9 mouse cellular contexts compared by ENCODE assay signal in genomic region chr7:46226253-46226652, GRCm38 (mm10). TPM values are rescaled to one million over a fixed set of nuclear protein-coding genes. Genes with fewer than 3 reads are reported as not detected.
DNase-seq lines count a peak whose midpoint lies in the region; TF ChIP-seq lines count a peak whose summit lies in the region.
"Had no signal": no experiment of that assay in that cellular context is flagged by ENCODE, and none has a peak within 500 bp of the region (broad histone marks: within the 10 kb centered on the region; RNA-seq: fewer than 3 reads in every experiment).

No protein-coding gene starts in this region.

- 16% methylated on average over 7 of the region's 7 CpGs for WGBS in bone marrow, adult 2 months

- no peak overlapping the region for H3K4me3 ChIP-seq in bone marrow, adult 2 months (replicated peaks; ENCODE audit: control insufficient read depth, low read depth, low read length)
- H3K4me3 ChIP-seq in embryonic fibroblast, embryonic 13.5 days (ENCODE audit: insufficient read depth, low read length): no peak overlapping the region

- H3K27ac ChIP-seq in bone marrow, adult 2 months (ENCODE audit: control insufficient read depth, insufficient read depth, low read depth, low read length, poor library complexity): no peak overlapping the region
- H3K27ac ChIP-seq in embryonic fibroblast, embryonic 13.5 days (ENCODE audit: insufficient read depth, low read length): no peak overlapping the region

- TF ChIP-seq CTCF in bone marrow, adult 2 months (IDR thresholded peaks at IDR 0.05; ENCODE audit: control insufficient read depth, insufficient read depth, low read length): peak; percentile 84
- TF ChIP-seq CTCF in embryonic fibroblast, embryonic 13.5 days (IDR thresholded peaks at IDR 0.05; ENCODE audit: borderline replicate concordance, insufficient read depth, low read length): peak; percentile 84

- DNase-seq in gastrocnemius, adult 18-20 months (ENCODE audit: low spot score): peak; percentile 66
- no peak for DNase-seq in gastrocnemius, postnatal 25 days
- DNase-seq in 416B (ENCODE audit: low read depth): peak; percentile 49
- peak; percentile 22 to 67 for DNase-seq in layer of hippocampus, adult 18-20 months (ENCODE audit: low spot score in 2 of 2)
- peak; percentile 21 for DNase-seq in lung, postnatal 25 days (ENCODE audit: low spot score)
- DNase-seq in thymus, postnatal 14 days: peak; percentile 59

- TF ChIP-seq POLR2A in bone marrow, adult 2 months (IDR thresholded peaks at IDR 0.05; ENCODE audit: borderline replicate concordance, control insufficient read depth, low read depth, low read length): no peak
- no peak for TF ChIP-seq POLR2A in embryonic fibroblast, embryonic 13.5 days (IDR thresholded peaks at IDR 0.05; ENCODE audit: low read depth, low read length)

- no peaks in the 10 kb centered on the region for H3K4me1 ChIP-seq in bone marrow, adult 2 months (ENCODE audit: control insufficient read depth, insufficient read depth, low read length)
- H3K4me1 ChIP-seq in embryonic fibroblast, embryonic 13.5 days (ENCODE audit: control insufficient read depth, insufficient read depth, low read length): no peaks in the 10 kb centered on the region

RNA-seq across cellular contexts. Expression of gene Ush1c, which starts 12.1 kb away (rescaled TPM):
- 10 to 100 TPM in 1 of 2 experiments, 1 to 10 TPM in 1; 9.5 to 11.0 TPM for total RNA-seq in gastrocnemius, adult 18-20 months (2021)
- 1 to 10 TPM; 3.9 to 5.3 TPM for total RNA-seq in gastrocnemius, postnatal 25 days (2021)
- polyA plus RNA-seq in bone marrow, adult 2 months (2011; ENCODE audit: insufficient read depth, insufficient read length, low replicate concordance, missing spikeins): not detected in 2 replicates
- polyA plus RNA-seq in embryonic fibroblast, embryonic 13.5 days (2011; ENCODE audit: insufficient read length, low read depth, missing spikeins): not detected in 2 replicates
- total RNA-seq in layer of hippocampus, adult 18-20 months (2021): under 1 TPM in 1 of 2 experiments, not detected in 1; 0.17 TPM

RNA-seq across cellular contexts. Expression of gene Otog, which starts 14.5 kb away (rescaled TPM):
- total RNA-seq in gastrocnemius, adult 18-20 months (2021): under 1 TPM; 0.32 to 0.43 TPM
- total RNA-seq in gastrocnemius, postnatal 25 days (2021): under 1 TPM; 0.48 to 0.49 TPM
- not detected in 2 replicates for polyA plus RNA-seq in bone marrow, adult 2 months (2011; ENCODE audit: insufficient read depth, insufficient read length, low replicate concordance, missing spikeins)
- polyA plus RNA-seq in embryonic fibroblast, embryonic 13.5 days (2011; ENCODE audit: insufficient read length, low read depth, missing spikeins): not detected in 2 replicates
- under 1 TPM; 0.13 to 0.32 TPM for total RNA-seq in layer of hippocampus, adult 18-20 months (2021)
- polyA plus RNA-seq: neural tube, embryonic 14.5 days had no signal

RNA-seq across cellular contexts. Expression of gene Abcc8, which starts 46.4 kb away (rescaled TPM):
- total RNA-seq in gastrocnemius, adult 18-20 months (2021): 1 to 10 TPM; 3.3 to 5.9 TPM
- total RNA-seq in gastrocnemius, postnatal 25 days (2021): 1 to 10 TPM; 3.2 to 3.3 TPM
- polyA plus RNA-seq in bone marrow, adult 2 months (2011; ENCODE audit: insufficient read depth, insufficient read length, low replicate concordance, missing spikeins): not detected in 2 replicates
- not detected in 2 replicates for polyA plus RNA-seq in embryonic fibroblast, embryonic 13.5 days (2011; ENCODE audit: insufficient read length, low read depth, missing spikeins)
- total RNA-seq in layer of hippocampus, adult 18-20 months (2021): 10 to 100 TPM; 41.8 to 42.8 TPM

Comparison
In these comparisons a context has a peak if more than half of its experiments do, and no peak if none do; other contexts are left out.
1. RNA of gene Ush1c, which starts 12.1 kb away (total RNA-seq): 9.5 to 11.0 TPM in gastrocnemius, adult 18-20 months and 3.9 to 5.3 TPM in gastrocnemius, postnatal 25 days; 0.17 TPM in layer of hippocampus, adult 18-20 months; every median in the first group is over 4 times any median in the second.
2. RNA of gene Abcc8, which starts 46.4 kb away (total RNA-seq): 41.8 to 42.8 TPM in layer of hippocampus, adult 18-20 months; 3.3 to 5.9 TPM in gastrocnemius, adult 18-20 months and 3.2 to 3.3 TPM in gastrocnemius, postnatal 25 days; every median in the first group is over 4 times any median in the second.